Mouse (Mus musculus) adrenal gland, postnatal 14 days (tissue): ENCODE measurements at regions not wholly inside any gene's neighbourhood (a gene's known extent, or its start where the extent isn't known, plus 50 kb on each side); places are given as distances from the start of the nearest gene placed in this dataset.

ENCODE experiments used
- DNase-seq: peaks from one replicate; pipeline ENCODE4 v3.0.0; 2021; ENCODE audit warnings: mixed read lengths

GRCm38 (mm10) chr1:153962161-153962720, 62.2 kb upstream of the Teddm2 start:
- no peak for DNase-seq

GRCm38 (mm10) chr1:153963744-153964342, 63.8 kb upstream of the Teddm2 start:
- DNase-seq, result peak; percentile 6

GRCm38 (mm10) chr1:153969401-153969800, 69.4 kb upstream of the Teddm2 start:
- no peak for DNase-seq

- no peak for DNase-seq
These were observed 74.3 kb upstream of the Teddm2 start for GRCm38 (mm10) chr1:153974300-153974699.

GRCm38 (mm10) chr1:153977963-153978726, 78.1 kb upstream of the Teddm2 start:
- no peak for DNase-seq

DNA sequence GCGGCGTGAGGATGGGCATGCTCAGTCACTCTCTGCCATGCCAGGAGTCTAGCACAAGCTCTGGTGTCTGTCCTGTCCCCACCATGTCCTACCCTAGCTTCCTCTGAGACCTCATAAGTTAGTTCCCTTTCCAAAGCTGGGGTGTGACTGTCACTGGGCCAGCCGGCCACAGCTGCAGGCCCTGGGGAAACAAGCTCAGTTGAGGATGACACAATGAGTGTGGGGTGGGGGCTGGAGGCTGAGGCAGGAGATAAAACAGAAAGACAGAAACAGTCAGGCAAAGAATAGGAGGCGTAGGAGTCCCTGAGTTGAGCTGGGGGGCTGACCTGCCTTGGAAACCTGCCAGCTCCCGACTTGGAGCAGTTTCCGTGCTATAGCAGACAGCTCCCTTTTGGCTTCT, 80.9 kb upstream of the Teddm2 start:
- peak; percentile 18 for DNase-seq

- DNase-seq, result no peak
These were observed 85.6 kb upstream of the Teddm2 start for GRCm38 (mm10) chr1:153985595-153985994.

- DNase-seq, result no peak
These were observed 86.6 kb upstream of the Teddm2 start for GRCm38 (mm10) chr1:153986632-153987031.

DNA sequence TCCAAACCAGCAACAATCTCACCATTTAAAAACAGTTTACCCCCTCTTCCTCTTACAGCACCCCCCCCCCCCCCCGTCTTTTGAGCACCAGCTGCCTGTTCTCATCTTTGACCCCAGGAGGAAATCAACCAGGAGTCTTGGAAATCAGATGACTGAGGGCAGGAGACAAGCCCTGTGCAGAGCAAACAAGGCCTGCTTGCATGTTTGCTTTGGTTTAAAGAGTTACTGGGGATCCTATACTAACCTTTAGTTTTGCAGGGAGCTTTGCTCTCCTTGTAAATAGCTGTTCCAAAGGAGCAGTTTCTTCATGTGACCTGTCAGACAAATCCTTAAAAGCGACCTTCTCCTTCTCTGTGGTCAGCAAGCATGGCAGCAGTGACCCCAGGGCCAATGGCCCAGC, 88.3 kb upstream of the Teddm2 start:
- DNase-seq, result no peak

- peak; percentile 48 for DNase-seq
These were observed 90.8 kb upstream of the Teddm2 start for GRCm38 (mm10) chr1:153990651-153991435.

DNA sequence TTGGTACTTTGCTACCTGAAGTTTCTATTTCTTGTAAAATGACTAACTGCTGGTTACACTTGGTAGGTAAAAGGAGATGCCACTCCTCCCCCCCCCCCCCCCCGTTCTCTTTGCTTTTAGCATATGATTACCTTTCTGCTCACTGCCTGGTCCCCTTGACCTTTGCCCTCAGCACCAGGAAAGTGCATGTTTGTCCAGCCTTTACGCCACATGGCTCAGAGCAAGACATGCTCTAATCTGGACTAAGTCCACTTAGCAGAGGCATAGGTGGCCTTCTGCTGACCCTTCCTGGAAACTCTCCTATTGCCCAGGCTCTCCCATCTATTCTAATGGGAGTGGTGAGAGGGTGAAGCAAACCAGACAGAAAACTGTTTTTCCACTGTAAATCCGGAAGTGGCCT, 92.4 kb upstream of the Teddm2 start:
- no peak for DNase-seq

DNA sequence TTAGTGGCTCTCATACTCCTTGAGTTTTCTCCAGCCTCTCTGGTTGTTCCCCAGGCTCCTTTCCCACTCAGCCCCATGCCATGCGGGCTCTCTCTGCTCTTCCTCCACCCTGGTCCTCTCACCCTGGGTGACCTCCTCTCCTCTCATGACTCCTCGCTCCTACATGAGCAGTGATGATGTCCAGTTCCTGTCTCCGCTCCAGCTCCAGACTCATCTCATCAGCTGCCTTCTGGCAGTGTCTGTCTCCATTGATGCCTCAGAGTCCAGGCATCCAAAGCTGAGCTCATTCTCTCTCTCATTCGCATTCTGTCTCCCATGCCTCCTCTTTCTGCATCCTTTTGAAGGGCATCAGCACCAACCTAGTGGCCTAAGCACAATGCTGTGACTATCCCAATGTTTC, 94.8 kb upstream of the Teddm2 start:
- DNase-seq, result no peak

DNA sequence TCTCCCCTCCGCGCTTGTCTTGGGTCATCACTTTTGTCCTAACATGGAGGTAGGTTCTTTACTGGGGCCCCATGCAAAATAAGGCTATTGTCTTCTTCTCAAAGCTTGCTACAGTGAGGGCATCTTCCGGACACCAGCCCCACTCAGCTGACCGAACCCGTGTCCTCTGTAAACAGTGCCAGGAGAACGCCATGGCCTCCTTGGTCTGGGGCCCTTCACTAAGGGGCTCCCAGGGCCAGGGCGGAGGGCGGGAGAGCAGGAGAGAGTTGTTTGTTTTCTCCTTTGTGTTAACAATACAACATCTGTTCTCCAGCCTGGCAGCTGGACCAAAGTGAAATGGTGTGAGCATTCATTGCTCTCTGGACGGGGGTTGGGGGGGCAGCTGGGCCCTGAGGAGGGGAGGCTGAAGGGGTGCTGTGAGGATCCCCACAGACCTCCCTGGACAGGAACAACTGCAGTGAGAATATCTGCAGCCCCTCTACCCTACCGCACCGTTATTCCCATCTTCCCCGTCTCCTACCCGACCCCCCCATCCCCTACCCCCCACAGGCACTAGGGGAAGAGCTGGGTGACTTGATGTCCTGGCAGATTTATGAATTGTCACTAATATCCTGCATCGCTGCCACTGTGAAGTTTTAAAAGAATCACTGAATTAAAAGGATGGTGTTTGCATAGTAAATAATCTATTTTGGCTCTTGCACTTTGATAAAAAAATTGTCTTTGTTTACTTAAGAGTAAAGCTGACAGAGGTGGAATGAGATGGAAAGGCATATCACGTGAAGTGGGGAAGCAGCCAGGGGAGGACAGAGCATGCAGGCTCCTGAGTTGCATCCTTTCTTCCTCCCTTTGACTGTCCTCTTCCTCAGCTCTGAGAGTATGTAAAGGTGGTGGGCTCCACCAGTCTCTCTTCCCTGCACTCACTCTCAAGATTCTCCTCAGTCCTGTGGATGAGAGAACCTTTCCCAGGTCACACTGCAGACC, 97.5 kb upstream of the Teddm2 start:
- no peak for DNase-seq

DNA sequence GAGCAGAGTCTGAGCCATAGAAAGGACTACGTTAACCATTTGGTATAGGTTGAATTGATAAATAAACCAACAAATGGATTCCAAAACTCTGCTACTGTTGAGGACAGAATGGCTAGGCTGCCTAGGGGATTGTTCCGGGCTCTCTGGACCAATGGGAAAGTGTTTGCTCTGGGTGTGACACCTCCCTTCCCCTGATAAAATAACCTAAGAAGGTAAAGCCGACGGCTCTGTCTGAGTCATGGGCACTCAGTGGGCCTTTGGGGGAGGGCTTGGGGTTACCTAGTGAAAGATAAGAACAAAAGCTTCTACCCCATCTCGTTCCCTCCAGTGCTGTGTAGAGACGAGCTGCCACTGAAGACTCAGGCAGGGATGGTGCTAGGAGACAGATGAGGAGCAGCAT, 99.7 kb upstream of the Teddm2 start:
- DNase-seq, result no peak

- DNase-seq, result no peak
These were observed 103.6 kb upstream of the Teddm2 start for GRCm38 (mm10) chr1:154003669-154004068.

GRCm38 (mm10) chr1:154004647-154005046, 104.6 kb upstream of the Teddm2 start:
- no peak for DNase-seq

DNA sequence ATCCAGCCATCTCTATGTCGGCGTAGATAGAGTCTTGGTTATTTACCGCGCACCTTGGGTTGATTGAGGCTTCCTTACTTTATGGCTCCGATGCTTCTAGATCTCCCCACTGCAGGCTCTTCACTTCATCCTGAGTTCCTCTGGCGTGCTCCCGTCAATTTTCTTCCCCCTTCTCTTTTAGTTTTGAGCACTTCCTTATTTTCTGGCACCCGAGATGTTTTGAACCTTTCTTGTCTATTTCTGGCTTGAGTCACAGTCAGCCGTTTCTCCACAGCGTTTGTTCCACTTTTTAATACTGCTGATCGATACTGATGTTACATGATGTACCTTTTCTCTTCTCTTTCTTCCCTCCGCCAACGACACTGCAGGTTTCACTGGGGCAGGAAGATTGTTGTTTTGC, 106.0 kb upstream of the Teddm2 start:
- DNase-seq, result no peak

GRCm38 (mm10) chr1:154007440-154007839, 107.4 kb upstream of the Teddm2 start:
- no peak for DNase-seq

- no peak for DNase-seq
These were observed 108.7 kb upstream of the Teddm2 start for GRCm38 (mm10) chr1:154008593-154009310.

DNA sequence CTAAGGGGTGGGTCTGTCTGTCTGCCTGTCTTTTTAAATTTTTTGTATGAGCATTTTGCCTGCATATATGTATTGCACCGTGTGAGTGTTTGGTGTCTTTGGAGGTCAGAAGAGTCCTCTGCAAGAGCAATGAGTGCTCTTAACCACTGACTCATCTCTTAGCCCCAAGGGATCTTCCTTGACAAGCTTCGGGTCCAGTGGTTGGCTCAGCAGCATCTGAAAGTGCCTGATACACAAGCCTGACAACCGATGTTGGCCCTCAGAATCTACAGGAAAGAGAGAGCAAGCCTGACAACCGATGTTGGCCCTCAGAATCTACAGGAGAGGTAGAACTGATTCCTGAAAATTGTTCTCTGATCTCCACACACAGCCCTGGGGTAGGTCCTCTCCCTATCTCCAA, 110.7 kb upstream of the Teddm2 start:
- DNase-seq, result no peak

DNA sequence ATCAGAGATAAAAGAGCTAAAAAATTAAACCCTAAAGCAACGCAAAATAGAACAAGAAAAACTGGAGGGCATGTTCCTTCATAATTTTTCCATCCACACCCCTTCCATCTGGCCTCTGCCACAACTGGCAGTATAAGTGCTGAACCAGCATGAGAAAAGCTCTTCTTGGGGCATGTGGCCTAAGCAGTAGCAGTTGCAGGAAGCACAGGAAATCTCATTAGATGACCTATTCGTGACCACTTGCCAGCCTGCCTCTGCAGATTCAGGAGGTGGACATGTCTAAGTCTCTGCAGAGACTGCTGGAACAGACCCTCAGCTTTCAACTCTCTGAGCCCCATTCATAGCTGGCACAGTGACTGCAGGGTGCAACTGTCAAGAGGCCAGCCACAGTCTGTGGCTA, 116.5 kb upstream of the Teddm2 start:
- DNase-seq, result no peak
